Mouse (Mus musculus): ENCODE measurements around the gene Ldb2. TPM values are rescaled to one million over a fixed set of nuclear protein-coding genes. Genes with fewer than 3 reads are reported as not detected.

The Ldb2 gene
- total and polyA plus RNA-seq, 2 experiments from 2014 or later = 8.0 to 10.6 TPM

DNA sequence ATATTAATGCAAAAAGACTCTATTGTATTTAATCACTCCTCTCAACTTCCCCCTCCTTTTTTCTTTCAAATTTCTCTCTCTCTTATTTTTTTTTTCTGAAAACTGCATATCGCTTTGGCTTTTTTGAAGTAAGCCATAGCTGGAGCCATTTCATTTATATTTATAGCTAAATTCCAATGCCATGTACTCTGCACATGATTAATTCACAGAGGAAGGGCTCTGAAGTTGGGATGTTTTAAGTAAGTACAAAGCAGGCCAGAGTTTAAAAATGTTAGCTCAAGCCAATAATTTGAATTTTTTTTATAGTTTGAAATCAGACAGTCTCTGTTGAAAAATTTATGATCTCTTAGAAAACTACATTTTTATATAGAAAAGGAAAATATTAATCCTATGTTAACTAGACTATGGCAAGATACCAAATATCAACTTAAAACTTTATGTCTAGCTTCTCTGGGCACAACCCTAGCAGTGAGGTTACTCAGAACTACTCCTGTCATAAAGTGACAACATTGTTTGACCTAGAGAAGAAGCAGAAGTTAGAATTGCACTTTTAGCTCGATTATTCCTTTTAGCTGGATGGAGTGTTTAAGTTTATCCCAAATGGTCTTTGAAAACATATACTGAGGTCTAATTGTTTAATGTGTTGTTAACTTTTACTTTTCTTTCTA is 222.7 kb downstream of the Ldb2 start:
- 68% methylated on average over 2 of the region's 2 CpGs for WGBS
- Histone ChIP-seq H3K27me3 (ENCODE audit: control insufficient read depth, insufficient read depth, low read length) (no peaks in the 10 kb centered on the region), H3K27ac (ENCODE audit: low read depth) (no peak overlapping the region), H3K4me3 (ENCODE audit: low read depth, low read length) (no peak overlapping the region), H3K9me3 (replicated peaks; ENCODE audit: control insufficient read depth, low read length) (no peaks in the 10 kb centered on the region), H3K4me2 (ENCODE audit: low read depth, low read length) (no peak overlapping the region), H3K4me1 (ENCODE audit: control insufficient read depth, insufficient read depth) (no peaks in the 10 kb centered on the region; the same call in 1 of the 2 replicates), H3K36me3 (replicated peaks; ENCODE audit: control insufficient read depth, insufficient read depth, low read length) (no peaks in the 10 kb centered on the region), H3K9ac (replicated peaks; ENCODE audit: low read depth, low read length) (no peak overlapping the region)
- no peak for ATAC-seq (ENCODE audit: insufficient read depth, low read depth)
- DNase-seq (ENCODE audit: low spot score) = no peak
- TF ChIP-seq EP300 (IDR thresholded peaks at IDR 0.05; ENCODE audit: low read depth) = no peak
- no peak for TF ChIP-seq CTCF (IDR thresholded peaks at IDR 0.05; ENCODE audit: low read depth)

DNA sequence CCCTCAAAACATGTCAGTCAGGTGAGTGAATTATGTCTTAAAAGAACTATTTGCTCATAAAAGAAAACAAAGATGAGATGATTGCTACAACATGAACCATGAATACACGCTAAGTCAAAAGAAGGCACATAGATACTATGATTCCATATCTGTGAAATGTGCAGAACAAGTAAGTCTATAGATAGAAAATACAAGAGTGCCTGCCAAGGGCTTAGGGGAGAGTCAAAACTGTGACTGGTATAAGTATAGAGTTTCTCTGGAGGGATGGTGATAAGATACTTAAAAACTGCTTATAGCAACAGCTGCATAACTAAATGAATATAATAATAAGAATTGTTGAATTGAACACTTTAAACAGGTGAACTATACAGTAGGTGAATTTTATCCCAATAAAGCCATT is 224.8 kb downstream of the Ldb2 start:
- Histone ChIP-seq H3K4me2 (ENCODE audit: low read depth, low read length) (no peak overlapping the region), H3K9ac (replicated peaks; ENCODE audit: low read depth, low read length) (no peak overlapping the region), H3K36me3 (replicated peaks; ENCODE audit: control insufficient read depth, insufficient read depth, low read length) (no peaks in the 10 kb centered on the region), H3K27me3 (ENCODE audit: control insufficient read depth, insufficient read depth, low read length) (no peaks in the 10 kb centered on the region), H3K4me3 (ENCODE audit: low read depth, low read length) (no peak overlapping the region), H3K9me3 (replicated peaks; ENCODE audit: control insufficient read depth, low read length) (no peaks in the 10 kb centered on the region), H3K4me1 (ENCODE audit: control insufficient read depth, insufficient read depth) (no peaks in the 10 kb centered on the region; the same call in 1 of the 2 replicates), H3K27ac (ENCODE audit: low read depth) (no peak overlapping the region)
- ATAC-seq (ENCODE audit: insufficient read depth, low read depth) (no peak), DNase-seq (ENCODE audit: low spot score) (no peak)
- no peak for TF ChIP-seq EP300 (IDR thresholded peaks at IDR 0.05; ENCODE audit: low read depth)
- WGBS = 54% methylated on average over 1 of the region's 1 CpGs

DNA sequence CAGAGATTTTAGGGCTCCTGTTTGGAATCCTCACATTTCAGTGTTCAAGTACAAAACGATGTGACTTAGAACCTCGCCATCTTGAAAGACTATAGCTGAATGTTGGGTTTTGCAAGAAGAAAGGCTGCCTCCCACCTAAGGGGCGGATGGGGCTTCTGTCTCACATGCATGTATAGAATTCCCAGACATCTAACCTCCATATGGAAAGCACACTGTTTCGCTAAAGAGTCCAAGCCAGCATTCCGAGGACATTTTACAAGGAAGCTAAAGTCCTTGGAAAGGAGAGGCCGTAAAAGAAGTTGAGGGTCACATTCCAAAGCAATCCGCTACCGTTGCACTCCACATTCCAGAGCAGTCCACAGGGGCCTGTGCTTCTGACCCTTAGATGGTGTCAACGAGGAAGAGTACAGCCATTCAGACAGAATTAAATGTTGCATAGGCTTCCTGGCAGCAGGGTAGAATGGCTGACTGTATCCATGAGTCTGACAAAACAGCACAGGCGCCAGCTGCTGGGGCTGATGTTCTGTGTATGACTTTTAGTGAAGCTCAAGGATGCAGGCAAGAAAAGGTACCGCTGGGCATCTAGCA is 245.6 kb downstream of the Ldb2 start:
- 68% methylated on average over 11 of the region's 11 CpGs for WGBS
- Histone ChIP-seq H3K36me3 (replicated peaks; ENCODE audit: control insufficient read depth, insufficient read depth, low read length) (no peaks in the 10 kb centered on the region), H3K4me2 (ENCODE audit: low read depth, low read length) (no peak overlapping the region), H3K9me3 (replicated peaks; ENCODE audit: control insufficient read depth, low read length) (no peaks in the 10 kb centered on the region), H3K27me3 (ENCODE audit: control insufficient read depth, insufficient read depth, low read length) (no peaks in the 10 kb centered on the region), H3K27ac (ENCODE audit: low read depth) (no peak overlapping the region), H3K9ac (replicated peaks; ENCODE audit: low read depth, low read length) (no peak overlapping the region), H3K4me1 (ENCODE audit: control insufficient read depth, insufficient read depth) (no peaks in the 10 kb centered on the region), H3K4me3 (ENCODE audit: low read depth, low read length) (no peak overlapping the region)
- ATAC-seq (ENCODE audit: insufficient read depth, low read depth) (no peak), DNase-seq (ENCODE audit: low spot score) (no peak)
- TF ChIP-seq CTCF (IDR thresholded peaks at IDR 0.05; ENCODE audit: low read depth) = no peak
- TF ChIP-seq EP300 (IDR thresholded peaks at IDR 0.05; ENCODE audit: low read depth) = no peak

DNA sequence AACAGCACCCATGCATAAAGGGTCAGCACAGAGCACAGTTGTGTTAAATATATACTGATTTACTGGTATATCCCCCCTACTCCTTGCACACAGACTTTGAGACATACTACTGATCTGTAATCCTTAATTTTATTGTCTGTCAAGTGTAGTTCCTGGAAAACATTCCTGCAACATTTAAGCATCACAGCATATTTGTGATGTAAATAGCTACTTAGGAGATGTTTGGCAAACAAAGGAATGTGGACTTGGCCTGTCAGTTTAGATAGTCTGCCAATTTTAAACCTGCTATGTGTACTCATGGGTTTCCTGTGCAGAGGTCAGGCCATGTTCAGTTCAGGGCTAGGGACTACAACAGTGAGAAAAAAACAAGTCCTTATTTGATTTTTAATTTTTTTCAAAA is 246.3 kb downstream of the Ldb2 start:
- Histone ChIP-seq H3K4me2 (ENCODE audit: low read depth, low read length) (no peak overlapping the region), H3K36me3 (replicated peaks; ENCODE audit: control insufficient read depth, insufficient read depth, low read length) (no peaks in the 10 kb centered on the region), H3K27me3 (ENCODE audit: control insufficient read depth, insufficient read depth, low read length) (no peaks in the 10 kb centered on the region), H3K9ac (replicated peaks; ENCODE audit: low read depth, low read length) (no peak overlapping the region), H3K27ac (ENCODE audit: low read depth) (no peak overlapping the region), H3K4me1 (ENCODE audit: control insufficient read depth, insufficient read depth) (no peaks in the 10 kb centered on the region), H3K4me3 (ENCODE audit: low read depth, low read length) (no peak overlapping the region), H3K9me3 (replicated peaks; ENCODE audit: control insufficient read depth, low read length) (no peaks in the 10 kb centered on the region)
- TF ChIP-seq CTCF (IDR thresholded peaks at IDR 0.05; ENCODE audit: low read depth) = no peak
- TF ChIP-seq EP300 (IDR thresholded peaks at IDR 0.05; ENCODE audit: low read depth) = no peak
- ATAC-seq (ENCODE audit: insufficient read depth, low read depth) = no peak
- no peak for DNase-seq (ENCODE audit: low spot score)

DNA sequence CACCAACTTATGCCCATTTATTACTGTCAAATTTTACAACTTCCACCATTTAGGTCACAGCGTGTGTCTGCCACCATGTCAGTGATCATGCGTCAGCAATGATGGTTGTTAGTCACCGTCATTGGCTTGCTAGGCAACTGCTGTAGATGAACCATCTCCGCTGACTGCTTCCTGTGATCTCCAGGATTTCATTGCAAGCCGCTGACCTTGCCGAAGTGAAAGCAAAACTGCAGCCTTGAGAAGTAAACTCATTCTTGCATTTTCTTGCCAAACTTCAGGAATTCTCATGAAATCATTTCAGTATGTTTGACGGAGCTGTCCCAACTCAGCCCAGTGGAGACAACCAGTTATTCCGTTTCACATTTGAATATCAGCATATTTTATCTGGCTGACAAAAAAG is 247.4 kb downstream of the Ldb2 start:
- Histone ChIP-seq H3K36me3 (replicated peaks; ENCODE audit: control insufficient read depth, insufficient read depth, low read length) (no peaks in the 10 kb centered on the region), H3K4me3 (ENCODE audit: low read depth, low read length) (no peak overlapping the region), H3K4me2 (ENCODE audit: low read depth, low read length) (no peak overlapping the region), H3K9me3 (replicated peaks; ENCODE audit: control insufficient read depth, low read length) (no peaks in the 10 kb centered on the region), H3K27me3 (ENCODE audit: control insufficient read depth, insufficient read depth, low read length) (no peaks in the 10 kb centered on the region), H3K27ac (ENCODE audit: low read depth) (no peak overlapping the region), H3K9ac (replicated peaks; ENCODE audit: low read depth, low read length) (no peak overlapping the region), H3K4me1 (ENCODE audit: control insufficient read depth, insufficient read depth) (no peaks in the 10 kb centered on the region)
- 82% methylated on average over 8 of the region's 8 CpGs for WGBS
- ATAC-seq (ENCODE audit: insufficient read depth, low read depth) = no peak
- no peak for TF ChIP-seq CTCF (IDR thresholded peaks at IDR 0.05; ENCODE audit: low read depth)
- no peak for TF ChIP-seq EP300 (IDR thresholded peaks at IDR 0.05; ENCODE audit: low read depth)
- no peak for DNase-seq (ENCODE audit: low spot score)

DNA sequence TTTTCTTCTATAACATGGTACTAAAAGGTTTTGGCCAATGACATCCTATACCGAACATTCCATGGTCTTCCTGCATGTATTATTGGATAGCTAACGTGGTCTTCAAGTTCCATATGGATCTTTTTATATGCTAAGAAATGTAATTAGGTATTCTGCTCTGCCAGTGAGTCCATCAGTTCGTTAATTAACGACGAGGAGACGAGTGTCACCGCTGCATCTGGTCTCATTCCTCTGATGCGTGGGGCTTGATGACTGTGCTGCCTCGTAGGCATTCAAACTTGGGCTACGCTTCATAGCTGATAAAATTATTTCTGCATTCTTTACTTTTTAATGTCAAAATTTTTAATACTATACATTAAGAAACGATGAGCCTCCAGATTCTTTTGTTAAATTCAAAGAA is 251.0 kb downstream of the Ldb2 start:
- Histone ChIP-seq H3K4me2 (ENCODE audit: low read depth, low read length) (no peak overlapping the region), H3K27me3 (ENCODE audit: control insufficient read depth, insufficient read depth, low read length) (no peaks in the 10 kb centered on the region), H3K9ac (replicated peaks; ENCODE audit: low read depth, low read length) (no peak overlapping the region), H3K4me1 (ENCODE audit: control insufficient read depth, insufficient read depth) (no peaks in the 10 kb centered on the region), H3K9me3 (replicated peaks; ENCODE audit: control insufficient read depth, low read length) (no peaks in the 10 kb centered on the region), H3K4me3 (ENCODE audit: low read depth, low read length) (no peak overlapping the region), H3K36me3 (replicated peaks; ENCODE audit: control insufficient read depth, insufficient read depth, low read length) (no peaks in the 10 kb centered on the region), H3K27ac (ENCODE audit: low read depth) (no peak overlapping the region)
- DNase-seq (ENCODE audit: low spot score) (no peak), ATAC-seq (ENCODE audit: insufficient read depth, low read depth) (no peak)
- WGBS = 80% methylated on average over 11 of the region's 11 CpGs
- no peak for TF ChIP-seq EP300 (IDR thresholded peaks at IDR 0.05; ENCODE audit: low read depth)
- no peak for TF ChIP-seq CTCF (IDR thresholded peaks at IDR 0.05; ENCODE audit: low read depth)
